Mouse (Mus musculus) bone marrow, adult 2 months (tissue): ENCODE results near the gene Abce1.

ENCODE experiments used
- CTCF ChIP-seq: fragments of 200-500 bp; IDR thresholded peaks from 2 replicates; pipeline ENCODE4 v1.5.1; 2011; ENCODE audit warnings: low read length, control low read depth; ENCODE audit not compliant: control insufficient read depth, insufficient read depth
- POLR2A ChIP-seq: fragments of 200-500 bp; IDR thresholded peaks from 2 replicates; pipeline ENCODE4 v1.6.1; 2011; ENCODE audit warnings: low read depth, mild to moderate bottlenecking, control low read depth, low read length, borderline replicate concordance; ENCODE audit not compliant: control insufficient read depth

- TF ChIP-seq CTCF (no peak), POLR2A (no peak)
These were observed 57.8 kb downstream of the Abce1 start for GRCm38 (mm10) chr8:79653736-79654135.
